Mouse (Mus musculus) liver, adult 2 months (tissue): ENCODE results near the gene Cpne6. TPM values are rescaled to one million over a fixed set of nuclear protein-coding genes. Genes with fewer than 3 reads are reported as not detected.
A peak's percentile ranks its signal among the peaks of the same experiment; 100 is the strongest.

Experiments
- DNase-seq: peaks from one replicate; pipeline ENCODE4 v3.0.0-alpha.2; 2011; ENCODE audit warnings: low read depth, low spot score; ENCODE audit errors: extremely low read depth
- H3K27ac ChIP-seq: fragments of 200-500 bp; replicated peaks from 2 replicates; pipeline ENCODE4 v1.5.1; 2012; ENCODE audit warnings: low read depth, mild to moderate bottlenecking, control low read depth, inconsistent platforms, low read length; ENCODE audit not compliant: insufficient read depth
- H3K27me3 ChIP-seq: fragments of 200-500 bp; 2 replicates; pipeline ENCODE4 v1.6.1; 2012; ENCODE audit warnings: mild to moderate bottlenecking, moderate library complexity, low read length, inconsistent platforms; ENCODE audit not compliant: control insufficient read depth, insufficient read depth
- H3K36me3 ChIP-seq: fragments of 200-500 bp; 2 replicates; pipeline ENCODE4 v1.6.1; 2012; ENCODE audit warnings: low read length, inconsistent platforms; ENCODE audit not compliant: control insufficient read depth, insufficient read depth
- H3K4me1 ChIP-seq: fragments of 200-500 bp; 2 replicates; pipeline ENCODE4 v1.6.1; 2011; ENCODE audit warnings: low read length; ENCODE audit not compliant: control insufficient read depth, insufficient read depth
- H3K4me3 ChIP-seq: fragments of 200-500 bp; 2 replicates; pipeline ENCODE4 v1.5.1; 2011; ENCODE audit warnings: low read depth, mild to moderate bottlenecking, control low read depth, low read length, moderate library complexity; ENCODE audit not compliant: insufficient read depth
- H3K79me2 ChIP-seq: fragments of 200-500 bp; 2 replicates; pipeline ENCODE4 v1.6.1; 2012; ENCODE audit warnings: inconsistent platforms, mild to moderate bottlenecking, low read length, moderate library complexity; ENCODE audit not compliant: control insufficient read depth, insufficient read depth
- H3K9ac ChIP-seq: fragments of 200-500 bp; 2 replicates; pipeline ENCODE4 v1.6.1; 2012; ENCODE audit warnings: low read depth, mild to moderate bottlenecking, control low read depth, inconsistent platforms, low read length
- CTCF ChIP-seq: fragments of 200-500 bp; IDR thresholded peaks from 2 replicates; pipeline ENCODE4 v1.5.1; 2011; ENCODE audit warnings: low read depth, low read length, control low read depth
- POLR2A ChIP-seq: fragments of 200-500 bp; IDR thresholded peaks from 2 replicates; pipeline ENCODE4 v1.6.1; 2011; ENCODE audit warnings: low read length, control low read depth; ENCODE audit not compliant: insufficient read depth; ENCODE audit errors: extremely low read depth
- WGBS: fragments of 180-500 bp; shearing (Covaris S2); methylation state at CpG from one replicate; pipeline ENCODE4 v1.1.7; 2018; 5-methylcytosine and 5-hydroxymethylcytosine counted together
- polyA plus RNA-seq: library from polyadenylated mRNA; depleted of rRNA; stranded (reverse); fragments of >200 nt; gene quantifications from 2 replicates; pipeline ENCODE4 v1.2.3, GENCODE M21; 2012; rRNA removed
- total RNA-seq: library from RNA; depleted of rRNA; stranded (reverse); fragments of >200 nt; gene quantifications from 2 replicates; pipeline ENCODE4 v1.2.3, GENCODE M21; 2014; rRNA removed

Gene Cpne6
- total and polyA plus RNA-seq, 2 experiments: not detected

- WGBS: 16% methylated on average over 3 of the region's 3 CpGs
- Histone ChIP-seq H3K36me3 (peaks cover 62% of the 10 kb centered on the region), H3K79me2 (peaks cover 16% of the 10 kb centered on the region), H3K4me3 (no peak overlapping the region), H3K9ac (no peak overlapping the region), H3K27me3 (no peaks in the 10 kb centered on the region), H3K4me1 (peaks cover 23% of the 10 kb centered on the region), H3K27ac (peak overlapping the region; percentile 60)
- peak; percentile 89 for DNase-seq
- no peak; the same call in 1 of the 2 replicates for TF ChIP-seq CTCF
- no peak for TF ChIP-seq POLR2A
Observed at GRCm38 (mm10) chr14:55565748-55566147, 55.5 kb downstream of the Cpne6 start.

Other genes starting within 250 kb of the Cpne6 start
- 103 and 111 TPM in 2 replicates for gene Dhrs4, start 31.7 kb upstream of the Cpne6 start, total RNA-seq
- gene Dhrs4, start 31.7 kb upstream of the Cpne6 start, polyA plus RNA-seq: 120 and 146 TPM in 2 replicates
- gene Carmil3, start 19.8 kb upstream of the Cpne6 start, total RNA-seq: 0.09 and 0.13 TPM in 2 replicates
- gene Carmil3, start 19.8 kb upstream of the Cpne6 start, polyA plus RNA-seq: 0.29 and 0.36 TPM in 2 replicates
- gene Nrl, start 14.5 kb downstream of the Cpne6 start, total RNA-seq: not detected in 2 replicates
- gene Nrl, start 14.5 kb downstream of the Cpne6 start, polyA plus RNA-seq: not detected in 2 replicates
- gene Pck2, start 29.8 kb downstream of the Cpne6 start, total RNA-seq: 1.2 and 3.2 TPM in 2 replicates
- gene Pck2, start 29.8 kb downstream of the Cpne6 start, polyA plus RNA-seq: 2.4 and 7.3 TPM in 2 replicates
- gene Dcaf11, start 49.6 kb downstream of the Cpne6 start, total RNA-seq: 305 and 330 TPM in 2 replicates
- 263 and 363 TPM in 2 replicates for gene Dcaf11, start 49.6 kb downstream of the Cpne6 start, polyA plus RNA-seq
- not detected in 2 replicates for gene A730061H03Rik, start 50.0 kb downstream of the Cpne6 start, total RNA-seq
- 0.42 and 0.62 TPM in 2 replicates for gene A730061H03Rik, start 50.0 kb downstream of the Cpne6 start, polyA plus RNA-seq
- gene Fitm1, start 65.2 kb downstream of the Cpne6 start, total RNA-seq: 3.8 and 7.5 TPM in 2 replicates
- gene Fitm1, start 65.2 kb downstream of the Cpne6 start, polyA plus RNA-seq: 45.7 and 60.2 TPM in 2 replicates
- 78.5 and 94.2 TPM in 2 replicates for gene Psme1, start 67.7 kb downstream of the Cpne6 start, total RNA-seq
- 46.9 and 59.9 TPM in 2 replicates for gene Psme1, start 67.7 kb downstream of the Cpne6 start, polyA plus RNA-seq
- 32.7 and 36.1 TPM in 2 replicates for gene Emc9, start 74.9 kb downstream of the Cpne6 start, total RNA-seq
- 46.8 and 57.2 TPM in 2 replicates for gene Emc9, start 74.9 kb downstream of the Cpne6 start, polyA plus RNA-seq
- 110 and 142 TPM in 2 replicates for gene Psme2, start 80.7 kb downstream of the Cpne6 start, total RNA-seq
- gene Psme2, start 80.7 kb downstream of the Cpne6 start, polyA plus RNA-seq: 55.9 and 56.9 TPM in 2 replicates
- gene Rnf31, start 81.3 kb downstream of the Cpne6 start, total RNA-seq: 4.9 and 8.0 TPM in 2 replicates
- gene Rnf31, start 81.3 kb downstream of the Cpne6 start, polyA plus RNA-seq: 15.4 and 20.4 TPM in 2 replicates
- 21.1 and 24.2 TPM in 2 replicates for gene Irf9, start 93.1 kb downstream of the Cpne6 start, total RNA-seq
- gene Irf9, start 93.1 kb downstream of the Cpne6 start, polyA plus RNA-seq: 36.8 and 45.0 TPM in 2 replicates
- 0.34 and 0.46 TPM in 2 replicates for gene Rec8, start 107.6 kb downstream of the Cpne6 start, total RNA-seq
- gene Rec8, start 107.6 kb downstream of the Cpne6 start, polyA plus RNA-seq: 0.54 and 2.3 TPM in 2 replicates
- 16.8 and 32.6 TPM in 2 replicates for gene Ipo4, start 125.5 kb downstream of the Cpne6 start, total RNA-seq
- gene Ipo4, start 125.5 kb downstream of the Cpne6 start, polyA plus RNA-seq: 42.0 and 53.0 TPM in 2 replicates
- 1.1 and 2.1 TPM in 2 replicates for gene Gm49378, start 127.5 kb downstream of the Cpne6 start, total RNA-seq
- 7.0 and 7.9 TPM in 2 replicates for gene Gm49378, start 127.5 kb downstream of the Cpne6 start, polyA plus RNA-seq
- gene Tm9sf1, start 133.4 kb downstream of the Cpne6 start, total RNA-seq: 46.5 and 62.0 TPM in 2 replicates
- gene Tm9sf1, start 133.4 kb downstream of the Cpne6 start, polyA plus RNA-seq: 66.3 and 70.4 TPM in 2 replicates
- 0.09 and 0.47 TPM in 2 replicates for gene Tssk4, start 139.7 kb downstream of the Cpne6 start, total RNA-seq
- 0.18 and 0.24 TPM in 2 replicates for gene Tssk4, start 139.7 kb downstream of the Cpne6 start, polyA plus RNA-seq
- 10.1 and 10.3 TPM in 2 replicates for gene Mdp1, start 150.1 kb downstream of the Cpne6 start, total RNA-seq
- 9.8 and 10.5 TPM in 2 replicates for gene Mdp1, start 150.1 kb downstream of the Cpne6 start, polyA plus RNA-seq
- 13.1 and 14.9 TPM in 2 replicates for gene Gmpr2, start 161.5 kb downstream of the Cpne6 start, total RNA-seq
- gene Gmpr2, start 161.5 kb downstream of the Cpne6 start, polyA plus RNA-seq: 9.9 and 11.6 TPM in 2 replicates
- gene Nedd8, start 161.7 kb downstream of the Cpne6 start, total RNA-seq: 94.7 and 99.4 TPM in 2 replicates
- gene Nedd8, start 161.7 kb downstream of the Cpne6 start, polyA plus RNA-seq: 209 and 225 TPM in 2 replicates
- 7.7 and 8.5 TPM in 2 replicates for gene Tinf2, start 171.4 kb downstream of the Cpne6 start, total RNA-seq
- 8.1 and 8.2 TPM in 2 replicates for gene Tinf2, start 171.4 kb downstream of the Cpne6 start, polyA plus RNA-seq
- gene Tgm1, start 203.5 kb downstream of the Cpne6 start, total RNA-seq: 7.9 and 8.4 TPM in 2 replicates
- gene Tgm1, start 203.5 kb downstream of the Cpne6 start, polyA plus RNA-seq: 22.8 and 24.2 TPM in 2 replicates
- gene Rabggta, start 211.8 kb downstream of the Cpne6 start, total RNA-seq: 28.7 and 31.5 TPM in 2 replicates
- 64.0 and 65.1 TPM in 2 replicates for gene Rabggta, start 211.8 kb downstream of the Cpne6 start, polyA plus RNA-seq
- 109 and 140 TPM in 2 replicates for gene Dhrs1, start 235.2 kb downstream of the Cpne6 start, total RNA-seq
- 263 and 286 TPM in 2 replicates for gene Dhrs1, start 235.2 kb downstream of the Cpne6 start, polyA plus RNA-seq
- gene Nop9, start 235.2 kb downstream of the Cpne6 start, total RNA-seq: 11.0 and 13.0 TPM in 2 replicates
- 11.8 and 15.1 TPM in 2 replicates for gene Nop9, start 235.2 kb downstream of the Cpne6 start, polyA plus RNA-seq
- gene Cideb, start 248.0 kb downstream of the Cpne6 start, total RNA-seq: 101 and 128 TPM in 2 replicates
- gene Cideb, start 248.0 kb downstream of the Cpne6 start, polyA plus RNA-seq: 483 and 586 TPM in 2 replicates